Mouse (Mus musculus) CH12.LX (cell line): ENCODE results near the gene Chrm1. TPM values are rescaled to one million over a fixed set of nuclear protein-coding genes. Genes with fewer than 3 reads are reported as not detected.

Source experiments
- DNase-seq: peaks from one replicate; pipeline ENCODE4 v3.0.0-alpha.2; 2013; ENCODE audit errors: extremely low read depth
- H3K27ac ChIP-seq: 2 replicates; pipeline ENCODE4 v1.5.1; 2012; ENCODE audit warnings: low read depth, mild to moderate bottlenecking, control low read depth, moderate library complexity; ENCODE audit not compliant: insufficient read depth
- H3K27me3 ChIP-seq: replicated peaks from 2 replicates; pipeline ENCODE3; 2012; ENCODE audit warnings: inconsistent platforms
- H3K36me3 ChIP-seq, 2 experiments: replicated peaks in 1 of 2; 2 replicates each; pipeline versions ENCODE3 to v1.6.1; 2012; ENCODE audit warnings: inconsistent platforms in 1 of 2, low read length in 1 of 2, mild to moderate bottlenecking in 1 of 2, mixed read lengths in 1 of 2, moderate library complexity in 1 of 2; ENCODE audit not compliant: control insufficient read depth in 1 of 2, insufficient read depth in 1 of 2
- H3K4me1 ChIP-seq, 2 experiments: 2 replicates each; pipeline ENCODE4 v1.6.1; 2012; ENCODE audit warnings: inconsistent platforms in 1 of 2, moderate library complexity in 1 of 2; ENCODE audit not compliant: insufficient read depth in 2 of 2, control insufficient read depth in 1 of 2
- H3K4me2 ChIP-seq: 2 replicates; pipeline ENCODE4 v1.6.1; 2012; ENCODE audit warnings: low read depth, mild to moderate bottlenecking, control low read depth; ENCODE audit not compliant: poor library complexity, insufficient read depth, severe bottlenecking
- H3K4me3 ChIP-seq, 3 experiments: fragments of 150-350 bp in 1 of 3; sonication (generic) in 1 of 3; replicated peaks in 1 of 3; 2 replicates each; pipeline versions ENCODE3 to v1.5.1; 2011 to 2012; ENCODE audit warnings: low read depth in 2 of 3, low read length in 2 of 3, mild to moderate bottlenecking in 2 of 3, moderate library complexity in 2 of 3, control low read depth in 1 of 3, improper control_type of control experiment in 1 of 3, inconsistent platforms in 1 of 3, mixed read lengths in 1 of 3; ENCODE audit not compliant: poor library complexity in 1 of 3
- H3K79me2 ChIP-seq: replicated peaks from 2 replicates; pipeline ENCODE4 v1.6.1; 2012; ENCODE audit warnings: mild to moderate bottlenecking, moderate library complexity; ENCODE audit not compliant: control insufficient read depth, poor library complexity, insufficient read depth, severe bottlenecking; ENCODE audit errors: extremely low read depth
- H3K9ac ChIP-seq: 2 replicates; pipeline ENCODE4 v1.6.1; 2012; ENCODE audit warnings: low read depth, mild to moderate bottlenecking, control low read depth, moderate library complexity; ENCODE audit not compliant: insufficient read depth
- H3K9me3 ChIP-seq: replicated peaks from 2 replicates; pipeline ENCODE3; 2012; ENCODE audit warnings: low read length, inconsistent platforms, mixed read lengths
- BHLHE40 ChIP-seq: IDR thresholded peaks from 2 replicates; pipeline ENCODE4 v1.6.1; 2011; ENCODE audit warnings: mild to moderate bottlenecking, low read depth, low read length, improper control_type of control experiment
- CHD2 ChIP-seq: IDR thresholded peaks from 2 replicates; pipeline ENCODE4 v1.6.1; 2011; ENCODE audit warnings: low read length, improper control_type of control experiment
- CTCF ChIP-seq, 2 experiments: IDR thresholded peaks in 1 of 2; conservative IDR thresholded peaks in 1 of 2; 2 replicates each; pipeline ENCODE4 v1.5.1; 2011 to 2012; ENCODE audit warnings: low read depth in 2 of 2, low read length in 2 of 2, improper control_type of control experiment in 1 of 2, inconsistent platforms in 1 of 2, mild to moderate bottlenecking in 1 of 2, moderate library complexity in 1 of 2
- ELF1 ChIP-seq: IDR thresholded peaks from 2 replicates; pipeline ENCODE4 v1.6.1; 2014; ENCODE audit warnings: low read depth, mild to moderate bottlenecking, inconsistent platforms, low read length, improper control_type of control experiment
- ETS1 ChIP-seq: conservative IDR thresholded peaks from 2 replicates; pipeline ENCODE4 v1.6.1; 2012; ENCODE audit warnings: low read depth, mild to moderate bottlenecking, inconsistent platforms, low read length, improper control_type of control experiment, moderate library complexity
- GABPA ChIP-seq: IDR thresholded peaks from 2 replicates; pipeline ENCODE4 v1.6.1; 2012; ENCODE audit warnings: low read depth, low read length, improper control_type of control experiment, inconsistent platforms; ENCODE audit not compliant: insufficient replicate concordance
- HCFC1 ChIP-seq: IDR thresholded peaks from 2 replicates; pipeline ENCODE4 v1.6.1; 2012; ENCODE audit warnings: low read depth, mild to moderate bottlenecking, inconsistent platforms, low read length, improper control_type of control experiment
- JUND ChIP-seq: conservative IDR thresholded peaks from 2 replicates; pipeline ENCODE4 v1.6.1; 2011; ENCODE audit warnings: low read depth, low read length, improper control_type of control experiment
- KAT2A ChIP-seq: IDR thresholded peaks from 2 replicates; pipeline ENCODE4 v1.6.1; 2012; ENCODE audit warnings: low read length, improper control_type of control experiment, inconsistent platforms; ENCODE audit not compliant: insufficient replicate concordance
- MAX ChIP-seq: IDR thresholded peaks from 2 replicates; pipeline ENCODE4 v1.6.1; 2011; ENCODE audit warnings: low read length, improper control_type of control experiment
- MAZ ChIP-seq: IDR thresholded peaks from 2 replicates; pipeline ENCODE4 v1.6.1; 2012; ENCODE audit warnings: low read depth, mild to moderate bottlenecking, inconsistent platforms, low read length, improper control_type of control experiment, moderate library complexity
- MXI1 ChIP-seq: IDR thresholded peaks from 2 replicates; pipeline ENCODE4 v1.6.1; 2011; ENCODE audit warnings: mild to moderate bottlenecking, low read depth, low read length, improper control_type of control experiment
- MYC ChIP-seq: IDR thresholded peaks from 2 replicates; pipeline ENCODE4 v1.6.1; 2011; ENCODE audit warnings: low read depth, mild to moderate bottlenecking, improper control_type of control experiment, low read length
- PAX5 ChIP-seq: IDR thresholded peaks from 2 replicates; pipeline ENCODE4 v1.6.1; 2012; ENCODE audit warnings: low read length, inconsistent platforms, mixed read lengths
- SMC3 ChIP-seq: IDR thresholded peaks from 2 replicates; pipeline ENCODE4 v1.6.1; 2011; ENCODE audit warnings: low read depth, low read length, improper control_type of control experiment
- TBP ChIP-seq: conservative IDR thresholded peaks from 2 replicates; pipeline ENCODE4 v1.6.1; 2011; ENCODE audit warnings: low read depth, low read length, improper control_type of control experiment
- TCF12 ChIP-seq: IDR thresholded peaks from 2 replicates; pipeline ENCODE4 v1.6.1; 2014; ENCODE audit warnings: low read depth, mild to moderate bottlenecking, inconsistent platforms, low read length, improper control_type of control experiment
- UBTF ChIP-seq: IDR thresholded peaks from 2 replicates; pipeline ENCODE4 v1.6.1; 2012; ENCODE audit warnings: low read depth, mild to moderate bottlenecking, inconsistent platforms, low read length, improper control_type of control experiment, moderate library complexity
- USF2 ChIP-seq: conservative IDR thresholded peaks from 2 replicates; pipeline ENCODE4 v1.6.1; 2011; ENCODE audit warnings: low read depth, low read length, improper control_type of control experiment
- ZMIZ1 ChIP-seq: IDR thresholded peaks from 2 replicates; pipeline ENCODE4 v1.6.1; 2012; ENCODE audit warnings: low read depth, mild to moderate bottlenecking, inconsistent platforms, low read length, improper control_type of control experiment
- ZNF384 ChIP-seq: IDR thresholded peaks from 2 replicates; pipeline ENCODE4 v1.6.1; 2012; ENCODE audit warnings: low read depth, low read length, improper control_type of control experiment, inconsistent platforms
- dilution Hi-C: fragments of 300-500 bp; cut with MboI; formaldehyde crosslinking; loops from 2 replicates; pipeline ENCODE4 v1.14.3; 2020; ENCODE audit warnings: low sequenced_read_pairs; ENCODE audit not compliant: extremely low pct_unique_long_range_greater_than_20kb, extremely low pct_ligation_motif_present
- in situ Hi-C: fragments of 300-500 bp; cut with MboI; formaldehyde crosslinking; loops from 3 replicates; pipeline ENCODE4 v1.14.3; 2019; ENCODE audit warnings: low sequenced_read_pairs, low pct_ligation_motif_present, low pct_unique_long_range_greater_than_20kb, mixed read lengths
- polyA plus RNA-seq: library from polyadenylated mRNA; unstranded; fragments of >175 nt; gene quantifications from 2 replicates; pipeline ENCODE4 v1.2.1, GENCODE M21; 2012; ENCODE audit warnings: low read depth; ENCODE audit not compliant: insufficient read length
- total RNA-seq, 2 experiments: library from RNA; depleted of rRNA; stranded (reverse); fragments of 300-350 nt in 1 of 2; fragments of >200 nt in 1 of 2; gene quantifications; 2 replicates each; pipeline ENCODE4 v1.2.3; 2012 to 2014

The Chrm1 gene
- total and polyA plus RNA-seq, 3 experiments = not detected

DNA sequence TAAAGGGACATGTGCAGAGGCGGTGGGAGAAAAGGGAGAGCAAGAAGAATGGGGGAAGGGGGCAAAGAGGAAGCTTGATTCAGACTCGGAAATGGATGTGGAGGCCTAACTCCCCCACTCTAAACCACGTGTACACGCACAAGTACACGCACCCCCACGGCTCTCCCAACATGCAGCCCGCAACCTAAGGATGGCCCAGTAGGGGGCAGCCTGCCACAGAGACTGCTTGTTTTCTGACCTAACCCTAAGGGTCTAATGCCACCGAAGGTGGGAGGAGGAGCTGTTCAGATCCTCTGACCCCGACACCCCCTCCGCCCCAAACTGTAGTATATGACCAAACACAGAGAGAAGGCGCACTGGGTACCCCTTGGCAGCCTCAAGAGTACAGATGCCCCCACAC lies 1.3 kb upstream of the Chrm1 start:
- no peaks in the 10 kb centered on the region for H3K79me2 ChIP-seq
- no peaks in the 10 kb centered on the region for H3K36me3 ChIP-seq
- no peak overlapping the region for H3K27ac ChIP-seq
- TF ChIP-seq ZNF384 = no peak
- TF ChIP-seq CTCF (conservative IDR thresholded peaks at IDR 0.05 in 1 of 2, IDR thresholded peaks at IDR 0.05 in 1 of 2; ENCODE audit: low read depth in 2 of 2, low read length in 2 of 2) = peak; percentile 25 to 55; a peak in 3 of 4 replicates
- peak; percentile 9; the same call in 1 of the 2 replicates for TF ChIP-seq SMC3
- TF ChIP-seq, all 38 proteins: peak for 2
- H3K9ac ChIP-seq = no peak overlapping the region
- no peak overlapping the region for H3K4me2 ChIP-seq
- H3K4me1 ChIP-seq = no peaks in the 10 kb centered on the region
- peak; percentile 25 for DNase-seq
- dilution Hi-C loops = no loop called here
- in situ Hi-C loops = no loop called here
- H3K27me3 ChIP-seq = peaks cover 5% of the 10 kb centered on the region
- no peak overlapping the region for H3K4me3 ChIP-seq
- no peaks in the 10 kb centered on the region for H3K9me3 ChIP-seq

DNA sequence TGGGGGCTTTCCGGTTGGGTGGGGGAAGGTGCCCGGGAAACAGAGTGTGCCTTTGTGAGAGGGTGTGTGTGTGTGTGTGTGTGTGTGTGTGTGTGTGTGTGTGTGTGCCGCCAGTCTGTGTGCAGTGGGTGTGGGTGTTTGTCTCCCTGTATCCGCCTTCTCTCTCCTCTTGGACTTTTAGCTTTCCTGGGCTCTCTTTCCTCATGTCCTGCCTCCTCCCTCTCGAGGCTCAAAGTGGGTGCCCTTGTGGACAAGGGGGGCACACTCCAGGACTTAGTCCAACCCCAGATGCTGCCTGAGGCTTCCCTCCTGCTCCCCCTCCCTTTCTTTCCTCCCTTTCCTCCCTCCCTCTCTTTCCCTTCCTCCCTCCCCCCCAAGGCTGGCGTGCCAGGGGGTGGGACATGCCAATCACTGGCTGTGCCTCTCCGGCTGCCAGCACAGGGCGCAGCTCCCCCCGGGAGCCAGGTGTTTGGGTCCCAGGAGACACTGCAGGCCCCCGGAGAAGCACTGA lies 377 bp downstream of the Chrm1 start:
- H3K4me1 ChIP-seq = no peaks in the 10 kb centered on the region
- dilution Hi-C loops (no loop called here), in situ Hi-C loops (no loop called here)
- no peaks in the 10 kb centered on the region for H3K79me2 ChIP-seq
- TF ChIP-seq KAT2A (no peak), HCFC1 (no peak), GABPA (no peak), TBP (no peak), JUND (no peak), ZNF384 (no peak), USF2 (no peak), BHLHE40 (no peak), MAZ (no peak), ZMIZ1 (no peak), CHD2 (no peak), MXI1 (no peak), PAX5 (no peak), TCF12 (no peak), MYC (no peak), ETS1 (no peak), MAX (no peak), ELF1 (no peak), UBTF (no peak)
- H3K9me3 ChIP-seq = no peaks in the 10 kb centered on the region
- no peak overlapping the region for H3K27ac ChIP-seq
- no peak for DNase-seq
- no peak overlapping the region for H3K9ac ChIP-seq
- H3K4me3 ChIP-seq = no peak overlapping the region
- no peaks in the 10 kb centered on the region for H3K36me3 ChIP-seq
- no peak overlapping the region for H3K4me2 ChIP-seq
- H3K27me3 ChIP-seq = no peaks in the 10 kb centered on the region
